Mouse (Mus musculus) thymus, adult 2 months (tissue): ENCODE data around the gene Ros1.

Experiments used
- CTCF ChIP-seq: fragments of 200-500 bp; IDR thresholded peaks from 2 replicates; pipeline ENCODE4 v1.5.1; 2012; ENCODE audit warnings: mild to moderate bottlenecking, control low read depth, low read length, moderate library complexity, borderline replicate concordance; ENCODE audit not compliant: control insufficient read depth, poor library complexity, insufficient read depth; ENCODE audit errors: extremely low read depth
- POLR2A ChIP-seq: fragments of 200-500 bp; IDR thresholded peaks from 2 replicates; pipeline ENCODE4 v1.6.1; 2012; ENCODE audit warnings: mild to moderate bottlenecking, low read length, control low read depth, moderate library complexity; ENCODE audit not compliant: control insufficient read depth, poor library complexity, insufficient read depth; ENCODE audit errors: extremely low read depth

GRCm38 (mm10) chr10:52170489-52170888, 24.6 kb downstream of the Ros1 start:
- TF ChIP-seq POLR2A: no peak
- no peak for TF ChIP-seq CTCF
